Mouse (Mus musculus) left cerebral cortex, adult 6 months (tissue): ENCODE results near the gene Psg27. TPM values are rescaled to one million over a fixed set of nuclear protein-coding genes. Genes with fewer than 3 reads are reported as not detected.

Experiments
- long read RNA-seq, 2 experiments: library from polyadenylated mRNA; unstranded; transcript quantifications; one replicate each; pipeline ENCODE4 v2.0.0; 2019 to 2020
- polyA plus RNA-seq: library from polyadenylated mRNA; unstranded; fragments of <200 nt; fragmentation: Nextera tagmentation; gene quantifications from 2 replicates; pipeline ENCODE4 v1.2.3, GENCODE M21; 2021

The Psg27 gene
- polyA plus RNA-seq = not detected in 2 replicates
- long read RNA-seq, experiment 1 = 0 reads
- long read RNA-seq, experiment 2 = 0 reads

GRCm38 (mm10) chr7:18567205-18567604, at the start of gene Psg27:
Psg27 (minus strand) TSS chr7:18567305.

DNA sequence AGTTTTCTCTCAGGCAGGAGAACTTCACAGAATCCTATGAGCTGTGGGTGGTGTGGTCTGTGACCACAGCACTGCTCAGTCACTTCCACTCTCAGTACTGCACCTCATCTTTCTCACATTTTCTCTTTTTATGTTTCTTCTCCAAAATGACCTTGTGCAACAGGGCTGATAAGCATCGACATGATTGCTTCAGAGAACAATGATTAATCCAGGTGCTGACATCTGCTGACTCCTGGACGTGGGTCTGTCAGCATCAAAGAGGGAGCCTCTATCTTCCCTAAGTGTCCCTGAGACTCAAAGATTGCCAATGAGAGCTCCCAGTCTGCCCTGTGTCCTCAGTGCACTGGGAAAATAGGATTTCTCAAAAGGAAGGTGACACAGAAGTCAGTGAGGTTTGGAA, 49.3 kb upstream of the Psg27 start, which contains the start of gene Psg23:
Gene Psg23, minus strand, starts transcription at position 101 of the 400 bp plus-strand sequence.

DNA sequence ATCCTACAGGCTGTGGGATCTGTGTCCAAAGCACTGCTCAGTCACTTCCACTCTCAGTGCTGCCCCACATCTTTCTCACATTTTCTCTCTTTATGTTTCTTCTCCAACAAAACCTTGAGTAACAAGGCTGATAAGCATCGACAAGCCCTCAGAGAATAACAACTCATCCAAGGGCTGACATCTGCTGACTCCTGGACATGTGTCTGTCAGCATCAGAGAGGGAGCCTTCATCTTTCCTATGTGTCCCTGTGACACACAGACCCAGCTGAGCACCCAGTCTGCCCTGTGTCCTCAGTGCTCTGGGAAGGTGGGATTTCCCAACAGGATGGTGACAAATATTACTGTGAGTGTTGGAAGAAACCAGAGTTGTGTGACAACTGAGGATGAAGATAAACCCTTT, 34.9 kb downstream of the Psg27 start, which contains the start of gene Psg25:
Gene Psg25, minus strand, starts transcription at position 101 of the 400 bp plus-strand sequence.

Other genes with a start within 250 kb of the Psg27 start
- not detected in 2 replicates for gene Psg18, start 212.3 kb downstream of the Psg27 start, polyA plus RNA-seq
- not detected in 2 replicates for gene Psg28, start 135.3 kb downstream of the Psg27 start, polyA plus RNA-seq
- gene Psg26, start 83.1 kb downstream of the Psg27 start, polyA plus RNA-seq = not detected in 2 replicates
- not detected in 2 replicates for gene Psg25, start 35.0 kb downstream of the Psg27 start, polyA plus RNA-seq
- not detected in 2 replicates for gene Psg23, start 49.2 kb upstream of the Psg27 start, polyA plus RNA-seq
- not detected in 2 replicates for gene Psg21, start 89.4 kb upstream of the Psg27 start, polyA plus RNA-seq
- not detected in 2 replicates for gene Psg20, start 118.9 kb upstream of the Psg27 start, polyA plus RNA-seq
- gene Psg22, start 150.8 kb upstream of the Psg27 start, polyA plus RNA-seq = not detected in 2 replicates
- gene Psg19, start 231.2 kb upstream of the Psg27 start, polyA plus RNA-seq = not detected in 2 replicates